Mouse (Mus musculus) limb, embryonic 13.5 days (tissue): Measurements from ENCODE around the gene Cav2. TPM values are rescaled to one million over a fixed set of nuclear protein-coding genes. Genes with fewer than 3 reads are reported as not detected.

Experiments
- ATAC-seq: fragments of 200-750 bp; cut with Nextera tagmentation; 2 replicates; pipeline ENCODE4 v1.8.0; 2017; ENCODE audit warnings: low read depth, moderate number of reproducible peaks, moderate TSS enrichment; ENCODE audit not compliant: low FRiP score
- H3K27ac ChIP-seq: fragments of 300-500 bp; sonication (generic); 2 replicates; pipeline ENCODE4 v1.5.1; 2015; ENCODE audit warnings: inconsistent platforms, mild to moderate bottlenecking, moderate library complexity
- H3K27me3 ChIP-seq: fragments of 300-500 bp; sonication (generic); 2 replicates; pipeline ENCODE4 v1.6.1; 2015; ENCODE audit warnings: mild to moderate bottlenecking, inconsistent platforms
- H3K36me3 ChIP-seq: fragments of 300-500 bp; sonication (generic); 2 replicates; pipeline ENCODE4 v1.6.1; 2015; ENCODE audit warnings: inconsistent platforms, mild to moderate bottlenecking, moderate library complexity
- H3K4me1 ChIP-seq: fragments of 300-500 bp; sonication (generic); 2 replicates; pipeline ENCODE4 v1.6.1; 2015; ENCODE audit warnings: inconsistent platforms
- H3K4me2 ChIP-seq: fragments of 300-500 bp; sonication (generic); replicated peaks from 2 replicates; pipeline ENCODE4 v1.6.1; 2015; ENCODE audit warnings: inconsistent platforms, mild to moderate bottlenecking, moderate library complexity
- H3K4me3 ChIP-seq: fragments of 300-500 bp; sonication (generic); 2 replicates; pipeline ENCODE4 v1.5.1; 2015; ENCODE audit warnings: moderate library complexity, mild to moderate bottlenecking, inconsistent platforms
- H3K9ac ChIP-seq: fragments of 300-500 bp; sonication (generic); 2 replicates; pipeline ENCODE4 v1.6.1; 2015; ENCODE audit warnings: mild to moderate bottlenecking, inconsistent platforms
- H3K9me3 ChIP-seq: fragments of 300-500 bp; sonication (generic); 2 replicates; pipeline ENCODE4 v1.6.1; 2016; ENCODE audit warnings: inconsistent platforms
- WGBS: fragments of 180-500 bp; shearing (Covaris S2); methylation state at CpG from one replicate; pipeline ENCODE4 v1.1.7; 2015; 5-methylcytosine and 5-hydroxymethylcytosine counted together
- polyA plus RNA-seq: library from polyadenylated mRNA; unstranded; fragments of >200 nt; fragmentation: Nextera tagmentation; extraction: Ambion mirVana; gene quantifications from 2 replicates; pipeline ENCODE4 v1.2.1, GENCODE M21; 2015

Gene Cav2
- polyA plus RNA-seq = 11.0 and 11.8 TPM in 2 replicates

DNA sequence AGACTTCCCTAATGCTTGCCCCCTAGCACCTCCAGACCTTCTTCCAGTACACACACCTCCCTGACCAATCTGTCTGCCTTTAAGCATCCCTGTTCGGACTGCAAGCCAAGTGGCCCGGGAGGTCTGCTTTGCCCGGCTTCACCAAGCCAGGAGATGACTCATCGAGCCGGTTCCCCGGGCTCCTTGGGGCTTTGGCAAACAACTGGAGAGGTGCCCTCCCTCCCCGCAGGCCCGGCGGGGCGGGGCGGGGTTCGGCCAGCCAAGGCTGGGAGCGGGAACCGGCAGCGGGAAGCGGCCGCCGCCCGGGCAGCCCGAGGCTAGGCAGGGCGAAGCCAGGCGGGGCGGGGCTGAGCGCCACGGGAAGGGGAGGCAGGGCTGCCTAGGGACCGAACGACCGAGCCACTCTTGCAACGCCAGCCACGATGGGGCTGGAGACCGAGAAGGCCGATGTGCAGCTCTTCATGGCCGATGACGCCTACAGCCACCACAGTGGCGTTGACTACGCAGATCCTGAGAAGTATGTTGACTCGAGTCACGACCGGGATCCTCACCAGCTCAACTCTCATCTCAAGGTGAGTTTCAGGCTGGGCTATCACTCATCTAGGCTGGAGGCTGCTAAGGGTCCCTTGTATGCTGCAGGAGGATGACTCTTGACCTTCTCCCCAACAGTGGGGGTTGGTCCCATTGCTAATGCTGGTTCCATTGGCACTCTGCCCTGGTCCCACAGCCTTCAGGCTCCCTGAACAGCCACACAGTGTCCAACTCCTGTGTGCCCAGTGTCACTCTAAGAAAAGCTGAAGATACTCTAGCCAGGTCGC, at the start of gene Cav2:
Gene Cav2, plus strand, starts transcription at position 247 of the 818 bp plus-strand sequence.
- Histone ChIP-seq H3K4me2 (peak within 1 kb of the TSS; percentile 95), H3K9me3 (no peaks in the 10 kb centered on the region), H3K36me3 (no peaks in the 10 kb centered on the region), H3K27me3 (peaks cover 8% of the 10 kb centered on the region), H3K4me1 (peaks cover 16% of the 10 kb centered on the region), H3K4me3 (peak within 1 kb of the TSS; percentile 58), H3K27ac (peak within 1 kb of the TSS; percentile 28; the same call in 1 of the 2 replicates), H3K9ac (peak within 1 kb of the TSS; percentile 69)
- WGBS = under 1% methylated on average over 38 of the region's 40 CpGs
- ATAC-seq = peak; percentile 88

DNA sequence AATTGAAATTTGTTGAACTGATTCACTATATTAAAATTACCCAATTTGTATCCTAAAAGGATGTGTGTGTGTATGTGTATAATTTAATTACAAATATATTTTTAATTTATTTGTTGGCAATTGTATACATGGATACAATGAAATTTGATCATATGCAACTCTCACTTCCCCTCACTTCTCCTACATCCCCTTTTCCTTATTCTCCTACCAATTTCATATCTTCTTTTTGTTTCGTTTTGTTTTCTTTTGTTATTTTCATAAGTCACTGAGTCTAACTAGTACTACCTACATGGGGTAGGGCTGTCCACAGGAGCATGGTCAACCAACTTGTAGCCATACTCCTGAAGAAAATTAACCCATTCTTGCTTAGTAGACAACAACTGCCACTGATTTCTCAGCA, 41.3 kb upstream of the Cav2 start:
- Histone ChIP-seq H3K36me3 (no peaks in the 10 kb centered on the region), H3K4me3 (no peak overlapping the region), H3K4me1 (no peaks in the 10 kb centered on the region), H3K27me3 (no peaks in the 10 kb centered on the region), H3K4me2 (no peak overlapping the region), H3K27ac (no peak overlapping the region), H3K9ac (no peak overlapping the region), H3K9me3 (no peaks in the 10 kb centered on the region)
- WGBS = 91% methylated on average over 1 of the region's 1 CpGs
- no peak for ATAC-seq

DNA sequence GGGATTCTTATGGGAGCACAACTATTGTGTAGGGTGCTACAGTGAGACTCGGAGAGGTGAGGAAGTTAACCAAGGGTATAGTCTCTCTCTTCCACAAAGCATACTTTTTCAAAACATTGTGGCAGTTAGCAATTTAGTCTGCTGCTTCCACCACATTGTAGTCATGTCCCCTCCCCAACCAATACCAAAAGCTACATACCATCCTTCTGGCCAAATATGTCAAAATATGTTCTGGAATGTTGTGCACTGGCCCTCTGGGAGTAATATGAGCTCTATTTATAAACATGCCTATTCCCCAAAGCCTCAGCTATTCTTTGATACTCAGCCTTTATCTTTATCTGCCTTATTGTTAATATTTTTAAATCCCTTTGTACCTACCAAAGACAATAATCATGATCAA, 40.0 kb upstream of the Cav2 start:
- 76% methylated on average over 1 of the region's 1 CpGs for WGBS
- ATAC-seq = no peak
- H3K4me1 ChIP-seq = no peaks in the 10 kb centered on the region

DNA sequence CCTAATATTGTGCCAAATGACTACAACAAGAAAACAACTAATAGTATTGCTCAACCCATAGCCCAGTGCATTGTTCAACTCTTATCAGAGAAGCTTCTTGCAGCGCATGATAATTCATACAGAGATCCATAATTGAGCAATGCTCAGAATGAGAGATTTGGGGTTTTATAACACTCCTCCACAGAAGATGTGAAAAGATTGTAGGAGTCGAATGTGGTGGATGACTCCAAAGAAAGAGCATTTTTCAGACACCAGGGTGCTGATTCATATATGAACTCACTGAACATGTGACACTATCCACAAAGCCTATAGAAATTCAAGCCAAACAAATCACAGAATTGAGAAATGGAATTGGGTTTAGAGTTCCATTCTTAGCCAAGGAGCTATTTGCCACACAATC, 34.0 kb upstream of the Cav2 start:
- Histone ChIP-seq H3K36me3 (no peaks in the 10 kb centered on the region), H3K27ac (no peak overlapping the region), H3K9me3 (no peaks in the 10 kb centered on the region), H3K27me3 (no peaks in the 10 kb centered on the region), H3K9ac (no peak overlapping the region), H3K4me1 (no peaks in the 10 kb centered on the region), H3K4me2 (no peak overlapping the region), H3K4me3 (no peak overlapping the region)
- WGBS = 95% methylated on average over 2 of the region's 2 CpGs
- no peak for ATAC-seq

More for the DNA sequence above, 40.0 kb upstream of the Cav2 start:
- Histone ChIP-seq H3K4me3 (no peak overlapping the region), H3K9me3 (no peaks in the 10 kb centered on the region), H3K27ac (no peak overlapping the region), H3K36me3 (no peaks in the 10 kb centered on the region), H3K4me2 (no peak overlapping the region), H3K27me3 (no peaks in the 10 kb centered on the region), H3K9ac (no peak overlapping the region)

DNA sequence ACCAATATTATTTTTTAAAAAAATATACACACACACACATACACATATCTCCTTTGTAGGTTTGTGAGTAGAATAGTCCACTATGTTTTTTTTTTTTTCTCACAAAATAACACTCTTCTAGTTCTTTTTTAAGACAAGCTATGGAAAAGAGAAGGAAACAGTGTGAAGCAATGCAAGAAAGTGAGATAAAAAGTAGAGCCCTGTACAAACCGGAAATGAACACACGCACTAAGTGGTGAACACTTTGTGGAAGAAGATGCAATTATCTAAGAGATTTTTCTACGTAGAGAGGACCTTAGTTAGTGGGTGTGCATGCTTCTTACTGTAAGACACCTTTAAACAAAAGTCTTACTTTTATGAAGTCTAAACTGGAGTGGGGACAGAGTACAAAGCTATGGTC, 33.3 kb upstream of the Cav2 start:
- Histone ChIP-seq H3K27me3 (no peaks in the 10 kb centered on the region), H3K4me3 (no peak overlapping the region), H3K36me3 (no peaks in the 10 kb centered on the region), H3K9ac (no peak overlapping the region), H3K9me3 (no peaks in the 10 kb centered on the region), H3K27ac (no peak overlapping the region), H3K4me1 (no peaks in the 10 kb centered on the region), H3K4me2 (no peak overlapping the region)
- no peak for ATAC-seq
- WGBS = 85% methylated on average over 3 of the region's 3 CpGs

DNA sequence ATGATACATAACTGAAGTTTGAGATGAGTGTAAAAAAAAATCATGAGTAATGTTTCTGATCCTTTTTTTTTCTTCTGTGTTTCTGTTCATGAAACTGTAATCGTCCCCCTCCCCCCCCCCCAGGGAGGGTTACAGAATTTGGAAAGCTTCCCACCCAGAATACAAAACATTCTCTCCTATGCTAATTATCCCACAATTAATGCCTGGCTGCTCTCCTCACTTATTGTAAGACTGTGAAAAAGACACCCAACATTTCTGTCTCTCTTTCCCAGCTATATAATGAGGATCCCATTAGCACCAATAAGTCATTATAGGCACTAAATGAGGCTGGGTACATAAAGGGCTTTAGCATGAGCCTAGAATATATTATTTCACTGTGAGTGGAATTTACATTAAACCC, 32.7 kb upstream of the Cav2 start:
- H3K27ac ChIP-seq = no peak overlapping the region
- H3K4me1 ChIP-seq = no peaks in the 10 kb centered on the region
- no peak overlapping the region for H3K4me3 ChIP-seq
- ATAC-seq = no peak
- no peaks in the 10 kb centered on the region for H3K27me3 ChIP-seq
- no peaks in the 10 kb centered on the region for H3K36me3 ChIP-seq
- WGBS = no CpG with 5 or more reads among the region's 1 CpGs
- no peak overlapping the region for H3K4me2 ChIP-seq
- no peak overlapping the region for H3K9ac ChIP-seq
- no peaks in the 10 kb centered on the region for H3K9me3 ChIP-seq

DNA sequence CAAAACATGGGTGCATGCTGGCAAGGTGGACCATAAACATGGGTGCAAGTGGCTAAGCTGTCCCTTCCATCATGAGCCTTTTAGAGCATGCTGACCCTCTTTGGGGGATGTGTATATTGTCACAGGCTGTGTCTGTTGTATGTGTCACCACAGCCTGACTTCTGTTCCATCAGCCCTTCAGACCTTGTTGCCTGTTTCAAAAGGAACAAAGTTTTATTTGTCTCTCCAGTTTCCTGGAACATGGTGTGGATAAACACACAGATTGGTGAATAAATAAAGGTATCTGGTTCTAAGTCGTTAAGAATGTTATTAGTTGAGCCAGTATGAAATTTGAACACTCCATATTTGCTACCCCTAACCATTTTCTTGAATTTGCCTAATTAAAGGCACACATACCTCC, 29.0 kb upstream of the Cav2 start:
- Histone ChIP-seq H3K4me3 (no peak overlapping the region), H3K9me3 (no peaks in the 10 kb centered on the region), H3K4me2 (no peak overlapping the region), H3K36me3 (no peaks in the 10 kb centered on the region), H3K27me3 (no peaks in the 10 kb centered on the region), H3K27ac (no peak overlapping the region), H3K4me1 (no peaks in the 10 kb centered on the region), H3K9ac (no peak overlapping the region)
- ATAC-seq = no peak
- 33% methylated on average over 1 of the region's 1 CpGs for WGBS

DNA sequence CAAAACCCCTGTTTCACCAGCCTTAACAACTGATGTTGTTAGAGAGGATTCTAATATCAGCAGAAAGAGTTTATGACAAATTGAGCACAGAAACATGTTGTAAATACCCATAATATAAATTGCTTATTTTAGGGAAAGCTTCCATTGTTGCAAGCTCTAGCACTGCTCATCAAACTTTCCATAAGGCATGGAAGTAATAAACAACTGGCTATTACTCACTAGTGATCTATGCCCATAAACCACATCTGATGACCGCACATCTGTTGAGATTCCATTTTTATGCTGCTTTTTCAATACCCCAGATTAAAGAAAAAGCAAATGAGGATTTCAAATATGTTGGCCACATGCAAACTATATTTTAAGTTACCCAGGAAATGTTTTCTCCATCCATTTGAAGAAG, 22.8 kb upstream of the Cav2 start:
- Histone ChIP-seq H3K4me2 (no peak overlapping the region), H3K9me3 (no peaks in the 10 kb centered on the region), H3K27ac (no peak overlapping the region), H3K4me1 (no peaks in the 10 kb centered on the region), H3K9ac (no peak overlapping the region), H3K4me3 (no peak overlapping the region), H3K36me3 (no peaks in the 10 kb centered on the region), H3K27me3 (no peaks in the 10 kb centered on the region)
- no peak for ATAC-seq
- 71% methylated on average over 1 of the region's 1 CpGs for WGBS

DNA sequence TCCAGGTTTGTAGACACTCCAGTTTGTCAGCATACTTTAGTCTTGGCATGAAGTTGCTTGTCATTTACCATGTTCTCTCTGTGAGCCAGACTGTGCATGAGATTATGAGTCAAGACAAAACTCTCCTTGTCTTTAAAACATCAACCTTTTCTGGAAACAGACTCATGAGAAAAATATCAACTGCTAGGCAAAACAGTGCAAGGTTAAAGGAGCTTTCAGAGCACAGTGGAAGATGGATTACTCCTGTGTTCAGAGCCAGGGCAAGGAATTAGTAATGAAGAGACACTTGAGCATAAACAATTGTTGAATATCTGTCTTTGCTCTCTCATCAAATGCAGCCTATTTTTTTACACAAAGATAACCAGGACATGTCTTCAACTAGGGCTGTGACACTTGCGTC, 22.1 kb upstream of the Cav2 start:
- Histone ChIP-seq H3K27ac (no peak overlapping the region), H3K36me3 (no peaks in the 10 kb centered on the region), H3K4me1 (no peaks in the 10 kb centered on the region), H3K9me3 (no peaks in the 10 kb centered on the region), H3K4me2 (no peak overlapping the region), H3K4me3 (no peak overlapping the region), H3K9ac (no peak overlapping the region), H3K27me3 (no peaks in the 10 kb centered on the region)
- WGBS = 96% methylated on average over 1 of the region's 1 CpGs
- ATAC-seq = no peak

DNA sequence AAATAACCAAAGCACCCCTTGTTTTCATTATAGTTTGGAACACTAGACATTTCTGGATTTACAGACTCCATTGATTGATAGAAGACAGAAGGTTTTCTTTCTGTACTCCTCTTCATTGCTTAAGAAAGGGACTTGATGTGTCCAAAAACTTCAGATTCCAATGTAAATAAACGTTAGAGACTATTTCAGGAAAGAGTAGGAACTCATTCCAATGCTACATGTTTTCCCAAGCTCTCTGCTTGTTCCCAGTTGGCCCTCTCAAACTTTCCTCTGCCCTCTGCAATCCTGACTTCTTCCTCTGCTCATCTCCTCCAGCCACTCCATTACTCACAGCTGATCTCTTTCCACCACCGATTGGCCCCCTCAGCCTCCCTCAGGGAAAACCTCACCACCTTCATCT, 18.2 kb upstream of the Cav2 start:
- no peaks in the 10 kb centered on the region for H3K4me1 ChIP-seq
- ATAC-seq = no peak
- H3K9me3 ChIP-seq = no peaks in the 10 kb centered on the region
- H3K4me3 ChIP-seq = no peak overlapping the region
- H3K27me3 ChIP-seq = no peaks in the 10 kb centered on the region
- H3K9ac ChIP-seq = no peak overlapping the region
- WGBS = 56% methylated on average over 2 of the region's 2 CpGs
- H3K36me3 ChIP-seq = no peaks in the 10 kb centered on the region
- no peak overlapping the region for H3K27ac ChIP-seq
- H3K4me2 ChIP-seq = no peak overlapping the region

DNA sequence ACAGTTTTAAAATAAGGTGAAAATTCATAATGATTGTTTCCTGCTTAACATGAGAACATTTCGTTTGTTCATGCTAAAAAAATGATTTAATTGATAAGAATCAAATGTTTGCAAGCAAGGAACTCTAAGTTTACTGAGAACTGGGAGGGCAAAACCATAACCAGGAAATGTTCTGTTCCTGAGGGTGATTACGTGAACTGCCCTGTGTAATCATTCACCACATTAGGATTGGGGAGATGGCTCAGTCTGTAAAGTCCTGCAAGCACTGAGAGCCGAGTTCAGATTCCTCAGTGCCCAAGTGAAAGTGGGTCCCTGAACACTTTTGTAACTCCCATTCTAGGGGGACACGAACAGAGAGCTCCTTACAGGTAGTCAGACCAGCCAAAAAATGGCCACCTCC, 15.9 kb upstream of the Cav2 start:
- Histone ChIP-seq H3K4me3 (no peak overlapping the region), H3K36me3 (no peaks in the 10 kb centered on the region), H3K4me2 (no peak overlapping the region), H3K9ac (no peak overlapping the region), H3K27me3 (no peaks in the 10 kb centered on the region), H3K27ac (no peak overlapping the region), H3K9me3 (no peaks in the 10 kb centered on the region), H3K4me1 (no peaks in the 10 kb centered on the region)
- WGBS = 78% methylated on average over 4 of the region's 4 CpGs
- no peak for ATAC-seq

DNA sequence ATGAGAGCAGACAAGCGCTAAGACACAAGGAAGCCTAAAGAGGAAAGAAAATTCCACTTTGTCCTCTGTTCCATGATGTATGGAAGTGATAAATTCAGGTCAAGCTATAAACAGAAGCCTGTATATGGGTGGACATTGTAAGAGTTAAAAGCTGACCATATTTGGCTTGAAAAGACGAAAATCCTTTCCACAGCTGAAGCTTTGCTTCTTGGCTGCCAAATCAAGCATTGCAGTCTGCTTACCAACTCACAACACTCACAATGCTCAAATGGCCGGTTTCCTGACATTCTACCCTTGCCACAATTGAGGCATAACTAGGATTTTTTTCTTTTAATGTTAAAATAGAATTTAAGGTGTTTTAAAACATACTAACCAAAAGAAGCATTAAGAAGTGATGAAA, 14.5 kb upstream of the Cav2 start:
- no peak overlapping the region for H3K27ac ChIP-seq
- no peaks in the 10 kb centered on the region for H3K4me1 ChIP-seq
- no peaks in the 10 kb centered on the region for H3K9me3 ChIP-seq
- no peaks in the 10 kb centered on the region for H3K36me3 ChIP-seq
- no peak for ATAC-seq
- no peaks in the 10 kb centered on the region for H3K27me3 ChIP-seq
- no peak overlapping the region for H3K4me3 ChIP-seq
- H3K9ac ChIP-seq = no peak overlapping the region
- WGBS = 75% methylated on average over 3 of the region's 3 CpGs
- H3K4me2 ChIP-seq = no peak overlapping the region

DNA sequence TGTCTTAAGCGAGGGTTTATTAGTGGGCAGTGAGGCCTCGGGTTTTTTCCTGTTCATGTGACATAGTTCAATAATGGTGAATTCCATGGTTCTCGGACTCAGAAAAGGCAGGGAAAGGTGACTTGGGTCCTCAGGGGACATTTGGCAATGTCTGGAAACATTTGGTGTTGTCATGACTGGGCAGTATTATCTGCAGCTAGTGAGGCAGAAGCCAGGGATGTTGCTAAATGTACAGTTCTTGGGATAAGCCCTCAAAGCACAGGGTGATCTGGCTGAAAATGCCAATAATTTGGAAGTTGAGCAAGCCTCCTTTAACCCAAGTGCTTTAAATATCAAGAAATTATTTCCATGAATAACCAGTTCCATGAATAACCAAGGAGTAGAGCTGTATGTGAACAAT, 2.6 kb upstream of the Cav2 start:
- Histone ChIP-seq H3K4me3 (no peak overlapping the region), H3K9me3 (no peaks in the 10 kb centered on the region), H3K27ac (no peak overlapping the region), H3K4me1 (peaks cover 16% of the 10 kb centered on the region), H3K9ac (no peak overlapping the region), H3K4me2 (no peak overlapping the region), H3K27me3 (peaks cover 8% of the 10 kb centered on the region), H3K36me3 (no peaks in the 10 kb centered on the region)
- no peak for ATAC-seq
- 83% methylated on average over 3 of the region's 3 CpGs for WGBS
